Mouse (Mus musculus) MEL (cell line): ENCODE measurements at regions not wholly inside any gene's neighbourhood (a gene's known extent, or its start where the extent isn't known, plus 50 kb on each side); places are given as distances from the start of the nearest gene placed in this dataset.

Experiments
- CTCF ChIP-seq, 3 experiments: IDR thresholded peaks in 2 of 3; conservative IDR thresholded peaks in 1 of 3; 2 replicates each; pipeline ENCODE4 v1.5.1; 2011 to 2012; ENCODE audit warnings: low read length in 3 of 3, low read depth in 2 of 3, mild to moderate bottlenecking in 2 of 3, improper control_type of control experiment in 1 of 3, inconsistent platforms in 1 of 3, mixed read lengths in 1 of 3, moderate library complexity in 1 of 3; ENCODE audit not compliant: control insufficient read depth in 1 of 3, insufficient read depth in 1 of 3, poor library complexity in 1 of 3, severe bottlenecking in 1 of 3
- ETS1 ChIP-seq: IDR thresholded peaks from 2 replicates; pipeline ENCODE4 v1.6.1; 2012; ENCODE audit warnings: low read depth, mild to moderate bottlenecking, inconsistent platforms, low read length, improper control_type of control experiment, moderate library complexity
- MAX ChIP-seq: IDR thresholded peaks from 2 replicates; pipeline ENCODE4 v1.6.1; 2011; ENCODE audit warnings: low read length, improper control_type of control experiment
- POLR2A ChIP-seq, 2 experiments: IDR thresholded peaks; 2 replicates each; pipeline ENCODE4 v1.6.1; 2011 to 2012; ENCODE audit warnings: low read length in 2 of 2, mild to moderate bottlenecking in 2 of 2, control low read depth in 1 of 2, improper control_type of control experiment in 1 of 2, low read depth in 1 of 2, moderate library complexity in 1 of 2; ENCODE audit not compliant: control insufficient read depth in 1 of 2, insufficient read depth in 1 of 2, poor library complexity in 1 of 2
- RCOR1 ChIP-seq: IDR thresholded peaks from 2 replicates; pipeline ENCODE4 v1.6.1; 2012; ENCODE audit warnings: low read depth, mild to moderate bottlenecking, inconsistent platforms, low read length, improper control_type of control experiment
- SMC3 ChIP-seq: IDR thresholded peaks from 2 replicates; pipeline ENCODE4 v1.6.1; 2011; ENCODE audit warnings: low read depth, low read length, improper control_type of control experiment
- USF1 ChIP-seq: IDR thresholded peaks from 2 replicates; pipeline ENCODE4 v1.6.1; 2014; ENCODE audit warnings: low read depth, mild to moderate bottlenecking, inconsistent platforms, low read length, improper control_type of control experiment, moderate library complexity
- ZC3H11A ChIP-seq: IDR thresholded peaks from 2 replicates; pipeline ENCODE4 v1.6.1; 2012; ENCODE audit warnings: low read depth, mild to moderate bottlenecking, inconsistent platforms, low read length, improper control_type of control experiment
- ZNF384 ChIP-seq: IDR thresholded peaks from 2 replicates; pipeline ENCODE4 v1.6.1; 2012; ENCODE audit warnings: low read depth, mild to moderate bottlenecking, inconsistent platforms, low read length, improper control_type of control experiment

DNA sequence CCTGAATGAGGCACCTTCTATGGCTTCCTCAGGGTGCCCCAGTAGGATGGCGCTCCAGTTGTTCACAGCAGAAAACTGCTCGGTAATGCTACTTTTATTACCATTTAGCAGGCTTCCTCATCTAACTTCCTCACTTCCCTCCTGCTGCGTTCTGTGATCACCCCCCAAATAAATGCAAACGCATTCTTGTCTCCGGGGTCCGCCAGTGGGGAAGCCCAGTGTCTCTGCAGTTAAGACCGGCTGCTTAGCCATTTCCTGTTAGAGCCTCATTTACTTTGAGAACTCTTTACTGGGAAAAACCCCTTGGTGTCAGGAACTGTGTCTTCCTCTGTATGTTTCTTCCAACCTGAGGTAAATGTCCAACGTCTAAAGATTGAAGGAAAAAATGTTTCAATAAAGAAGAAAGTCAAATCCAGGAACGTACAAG is 50.2 kb upstream of the Bbx start:
- TF ChIP-seq CTCF (IDR thresholded peaks at IDR 0.05 in 2 of 3, conservative IDR thresholded peaks at IDR 0.05 in 1 of 3; ENCODE audit: control insufficient read depth in 1 of 3, insufficient read depth in 1 of 3, low read depth in 2 of 3, low read length in 3 of 3, poor library complexity in 1 of 3, severe bottlenecking in 1 of 3) (no peak), SMC3 (no peak), RCOR1 (no peak), POLR2A (IDR thresholded peaks at IDR 0.05; ENCODE audit: control insufficient read depth in 1 of 2, insufficient read depth in 1 of 2, low read depth in 1 of 2, low read length in 2 of 2, poor library complexity in 1 of 2) (no peak), USF1 (no peak), ZNF384 (no peak), ZC3H11A (no peak), MAX (no peak), ETS1 (no peak)
